Mouse (Mus musculus) hindbrain, embryonic 14.5 days (tissue): ENCODE results near the gene Ssr4. TPM values are rescaled to one million over a fixed set of nuclear protein-coding genes. Genes with fewer than 3 reads are reported as not detected.

ENCODE experiments used
- ATAC-seq: fragments of 200-750 bp; cut with Nextera tagmentation; 2 replicates; pipeline ENCODE4 v1.8.0; 2017; ENCODE audit warnings: moderate number of reproducible peaks, mild to moderate bottlenecking, moderate TSS enrichment, moderate library complexity; ENCODE audit not compliant: low FRiP score
- DNase-seq: peaks from one replicate; pipeline ENCODE4 v3.0.0-alpha.2; 2015; ENCODE audit warnings: low spot score
- H3K27ac ChIP-seq: fragments of 300-500 bp; sonication (generic); 2 replicates; pipeline ENCODE4 v1.5.1; 2014; ENCODE audit warnings: mild to moderate bottlenecking, moderate library complexity
- H3K27me3 ChIP-seq: fragments of 300-500 bp; sonication (generic); 2 replicates; pipeline ENCODE4 v1.6.1; 2014; ENCODE audit warnings: mild to moderate bottlenecking, low read length, mixed read lengths; ENCODE audit not compliant: control insufficient read depth, insufficient read depth
- H3K36me3 ChIP-seq: fragments of 300-500 bp; sonication (generic); replicated peaks from 2 replicates; pipeline ENCODE4 v1.6.1; 2014; ENCODE audit not compliant: control insufficient read depth, insufficient read depth
- H3K4me1 ChIP-seq: fragments of 300-500 bp; sonication (generic); replicated peaks from 2 replicates; pipeline ENCODE4 v1.6.1; 2014; ENCODE audit warnings: antibody characterized with exemption, low read length, mixed read lengths; ENCODE audit not compliant: control insufficient read depth, insufficient read depth
- H3K4me2 ChIP-seq: fragments of 300-500 bp; sonication (generic); replicated peaks from 2 replicates; pipeline ENCODE4 v1.6.1; 2014; ENCODE audit warnings: mild to moderate bottlenecking, moderate library complexity
- H3K4me3 ChIP-seq: fragments of 300-500 bp; sonication (generic); replicated peaks from 2 replicates; pipeline ENCODE4 v1.5.1; 2014; ENCODE audit warnings: mild to moderate bottlenecking, low read length
- H3K9ac ChIP-seq: fragments of 300-500 bp; sonication (generic); 2 replicates; pipeline ENCODE4 v1.6.1; 2014
- H3K9me3 ChIP-seq: fragments of 300-500 bp; sonication (generic); 2 replicates; pipeline ENCODE4 v1.6.1; 2016; ENCODE audit warnings: low read length; ENCODE audit not compliant: control insufficient read depth
- WGBS: fragments of 180-500 bp; shearing (Covaris S2); extraction: QIAGEN DNeasy Blood & Tissue Kit; methylation state at CpG from one replicate; pipeline ENCODE4 v1.1.7; 2014; 5-methylcytosine and 5-hydroxymethylcytosine counted together
- polyA plus RNA-seq: library from polyadenylated mRNA; unstranded; fragments of >200 nt; fragmentation: Nextera tagmentation; extraction: Ambion mirVana; gene quantifications from 2 replicates; pipeline ENCODE4 v1.2.1, GENCODE M21; 2014

Ssr4 gene
- polyA plus RNA-seq, 1 experiment from 2014 or later: 176 TPM

DNA sequence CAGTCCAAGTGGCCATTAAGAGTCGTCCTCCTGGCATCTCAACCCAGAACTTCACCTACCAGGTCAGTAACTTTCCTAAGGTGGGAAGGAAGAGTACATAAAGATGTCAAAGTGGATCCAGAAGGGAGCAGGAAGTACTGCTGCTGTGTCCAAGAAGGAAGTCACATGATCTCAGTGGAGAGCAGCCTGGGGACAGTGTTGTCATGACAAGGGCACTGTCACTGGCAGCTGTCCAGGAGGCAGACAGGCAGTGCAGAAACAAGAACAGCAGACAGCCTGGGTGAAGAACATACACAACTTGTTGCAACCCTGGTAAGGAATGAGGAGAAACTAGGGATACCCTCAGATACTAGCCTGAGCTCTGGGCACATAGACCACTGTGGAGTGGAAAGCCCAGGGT lies 21.5 kb upstream of the Ssr4 start:
- no peak for DNase-seq

GRCm38 (mm10) chrX:73767267-73767666 lies 19.6 kb upstream of the Ssr4 start:
- Histone ChIP-seq H3K4me2 (no peak overlapping the region), H3K4me3 (no peak overlapping the region), H3K9me3 (no peaks in the 10 kb centered on the region), H3K4me1 (no peaks in the 10 kb centered on the region), H3K9ac (no peak overlapping the region), H3K27me3 (no peaks in the 10 kb centered on the region), H3K36me3 (no peaks in the 10 kb centered on the region), H3K27ac (no peak overlapping the region)
- DNase-seq (no peak), ATAC-seq (no peak)
- WGBS: 63% methylated on average over 9 of the region's 9 CpGs

More for the DNA sequence above, 21.5 kb upstream of the Ssr4 start:
- Histone ChIP-seq H3K4me2 (no peak overlapping the region), H3K36me3 (no peaks in the 10 kb centered on the region), H3K9ac (no peak overlapping the region), H3K4me3 (no peak overlapping the region), H3K9me3 (no peaks in the 10 kb centered on the region), H3K4me1 (no peaks in the 10 kb centered on the region), H3K27ac (no peak overlapping the region), H3K27me3 (no peaks in the 10 kb centered on the region)
- ATAC-seq: no peak
- WGBS: 79% methylated on average over 1 of the region's 1 CpGs

GRCm38 (mm10) chrX:73774168-73774760 lies 12.6 kb upstream of the Ssr4 start, which contains the start of gene Srpk3:
TSS of gene Srpk3 (plus strand) at chrX:73774405.
- Histone ChIP-seq H3K27me3 (no peaks in the 10 kb centered on the region), H3K9me3 (no peaks in the 10 kb centered on the region), H3K4me2 (no peak within 1 kb of the TSS), H3K4me3 (no peak within 1 kb of the TSS), H3K9ac (no peak within 1 kb of the TSS), H3K36me3 (peaks cover 22% of the 10 kb centered on the region), H3K27ac (no peak within 1 kb of the TSS), H3K4me1 (no peaks in the 10 kb centered on the region)
- 55% methylated on average over 9 of the region's 9 CpGs for WGBS
- peak; percentile 26; the same call in 1 of the 2 replicates for ATAC-seq
- no peak for DNase-seq

DNA sequence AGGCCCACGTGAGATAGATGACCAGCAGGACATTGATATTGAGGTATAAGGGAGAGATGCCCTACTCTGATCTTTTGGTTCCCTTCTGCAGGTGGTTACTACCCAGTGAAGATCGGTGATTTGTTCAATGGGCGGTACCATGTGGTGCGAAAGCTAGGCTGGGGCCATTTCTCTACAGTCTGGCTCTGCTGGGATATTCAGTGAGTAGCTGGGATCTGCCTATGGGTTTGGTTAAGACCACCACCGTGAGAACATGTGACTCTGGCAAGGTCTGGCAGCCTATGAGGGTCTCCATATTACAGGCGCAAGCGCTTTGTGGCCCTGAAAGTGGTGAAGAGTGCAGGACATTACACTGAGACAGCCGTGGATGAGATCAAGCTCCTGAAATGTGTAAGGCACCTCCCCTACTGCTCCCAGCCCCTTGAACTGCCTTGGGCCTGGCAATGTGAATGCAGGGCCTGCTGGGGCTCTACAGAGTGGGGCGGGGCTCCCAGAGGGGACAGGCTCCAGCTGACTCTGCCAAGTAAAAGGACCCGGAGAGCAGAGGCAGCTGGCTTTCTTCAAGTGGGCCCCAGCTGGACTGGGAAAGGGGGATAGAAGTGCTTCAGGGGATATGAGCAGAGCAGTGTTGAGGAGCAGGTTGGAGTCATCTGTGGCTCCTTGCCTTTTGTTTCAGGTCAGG lies 11.9 kb upstream of the Ssr4 start:
- Histone ChIP-seq H3K4me3 (no peak overlapping the region), H3K4me1 (no peaks in the 10 kb centered on the region), H3K9me3 (no peaks in the 10 kb centered on the region), H3K9ac (no peak overlapping the region), H3K27me3 (no peaks in the 10 kb centered on the region), H3K36me3 (peaks cover 29% of the 10 kb centered on the region), H3K27ac (no peak overlapping the region), H3K4me2 (no peak overlapping the region)
- ATAC-seq: no peak; the same call in 1 of the 2 replicates
- DNase-seq: no peak
- WGBS: 73% methylated on average over 10 of the region's 10 CpGs

DNA sequence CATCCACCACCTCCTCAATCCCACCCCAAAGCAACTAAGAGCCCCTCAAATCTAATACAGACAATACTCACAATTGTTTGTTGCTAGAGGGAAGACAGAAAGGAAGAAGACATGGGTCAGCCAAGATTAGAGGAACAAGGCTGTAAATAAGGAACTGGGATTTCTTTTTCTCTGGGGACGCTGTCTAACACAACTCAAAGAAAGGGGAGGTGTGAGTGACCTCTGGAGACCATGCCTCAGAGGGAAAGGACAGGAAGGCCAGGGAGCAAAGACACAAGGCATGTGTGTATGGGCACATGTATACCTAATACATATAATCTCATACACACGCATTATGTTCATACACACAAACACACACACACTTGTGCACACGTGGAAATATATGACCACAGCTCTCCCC lies 4.6 kb upstream of the Ssr4 start:
- peaks cover 13% of the 10 kb centered on the region for H3K4me1 ChIP-seq
- H3K27ac ChIP-seq: no peak overlapping the region
- H3K4me2 ChIP-seq: no peak overlapping the region
- no peak for DNase-seq
- H3K36me3 ChIP-seq: peaks cover 46% of the 10 kb centered on the region
- no peak overlapping the region for H3K9ac ChIP-seq
- 92% methylated on average over 3 of the region's 3 CpGs for WGBS
- no peak for ATAC-seq
- no peaks in the 10 kb centered on the region for H3K9me3 ChIP-seq
- no peaks in the 10 kb centered on the region for H3K27me3 ChIP-seq
- H3K4me3 ChIP-seq: no peak overlapping the region

GRCm38 (mm10) chrX:73785666-73786065 lies 1.2 kb upstream of the Ssr4 start:
- peaks cover 23% of the 10 kb centered on the region for H3K4me1 ChIP-seq
- H3K27me3 ChIP-seq: no peaks in the 10 kb centered on the region
- H3K9me3 ChIP-seq: no peaks in the 10 kb centered on the region
- H3K36me3 ChIP-seq: peaks cover 25% of the 10 kb centered on the region
- peak overlapping the region; percentile 67 for H3K9ac ChIP-seq
- peak overlapping the region; percentile 68 for H3K4me2 ChIP-seq
- peak overlapping the region; percentile 86 for H3K27ac ChIP-seq
- no peak for DNase-seq
- ATAC-seq: no peak
- H3K4me3 ChIP-seq: peak overlapping the region; percentile 52

DNA sequence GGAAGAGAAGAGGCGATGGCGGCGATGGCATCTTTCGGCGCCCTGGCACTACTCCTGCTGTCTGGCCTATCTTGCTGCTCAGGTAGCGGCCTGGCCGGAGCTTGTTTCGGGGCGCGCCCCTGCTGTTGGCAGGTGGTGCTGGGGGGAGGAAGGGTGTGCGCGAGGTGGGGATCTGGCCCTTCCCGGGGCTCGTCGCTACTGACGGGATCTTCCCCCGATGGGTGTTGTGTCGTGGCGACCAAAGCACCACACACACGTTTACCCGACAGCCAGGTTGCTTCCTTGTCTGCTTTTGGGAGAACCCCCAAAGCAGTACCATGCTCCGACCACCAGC lies 364 bp downstream of the Ssr4 start:
- Histone ChIP-seq H3K9me3 (no peaks in the 10 kb centered on the region), H3K9ac (peak overlapping the region; percentile 71), H3K4me2 (peak overlapping the region; percentile 57), H3K27ac (peak overlapping the region; percentile 83), H3K27me3 (no peaks in the 10 kb centered on the region), H3K36me3 (peaks cover 11% of the 10 kb centered on the region), H3K4me1 (peaks cover 23% of the 10 kb centered on the region), H3K4me3 (peak overlapping the region; percentile 52)
- ATAC-seq: peak; percentile 52
- WGBS: 24% methylated on average over 22 of the region's 22 CpGs
- no peak for DNase-seq

- Histone ChIP-seq H3K4me1 (peaks cover 23% of the 10 kb centered on the region), H3K4me3 (no peak overlapping the region), H3K4me2 (peak overlapping the region; percentile 57), H3K27ac (no peak overlapping the region), H3K9ac (no peak overlapping the region), H3K36me3 (peaks cover 11% of the 10 kb centered on the region), H3K27me3 (no peaks in the 10 kb centered on the region), H3K9me3 (no peaks in the 10 kb centered on the region)
- ATAC-seq (no peak), DNase-seq (no peak)
- 96% methylated on average over 1 of the region's 1 CpGs for WGBS
Measured at GRCm38 (mm10) chrX:73788501-73788900, 1.7 kb downstream of the Ssr4 start.

DNA sequence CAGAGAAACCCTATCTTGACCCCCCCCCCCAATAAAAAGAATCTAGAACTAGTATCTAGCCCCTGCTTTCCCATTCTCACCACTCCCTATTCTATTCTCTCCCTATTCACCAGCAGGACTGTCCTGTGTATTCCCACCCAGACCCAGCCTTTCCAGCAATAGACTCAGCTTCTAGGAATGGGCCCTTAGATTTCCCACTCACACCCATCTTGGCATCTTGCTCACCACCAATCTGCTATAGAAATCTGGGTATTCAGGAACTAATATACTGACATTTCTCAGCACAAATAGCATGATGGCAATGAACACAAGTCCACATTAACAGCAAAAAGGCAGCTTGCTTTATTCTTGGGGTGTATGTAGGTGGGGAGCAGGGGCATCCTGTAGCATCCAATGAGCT lies 6.2 kb downstream of the Ssr4 start:
- Histone ChIP-seq H3K4me2 (no peak overlapping the region), H3K4me1 (peaks cover 7% of the 10 kb centered on the region), H3K27ac (no peak overlapping the region), H3K27me3 (no peaks in the 10 kb centered on the region), H3K9me3 (no peaks in the 10 kb centered on the region), H3K36me3 (peaks cover 23% of the 10 kb centered on the region), H3K9ac (no peak overlapping the region), H3K4me3 (no peak overlapping the region)
- no peak for ATAC-seq
- no peak for DNase-seq
